Mouse (Mus musculus): ENCODE data around the gene Smim24. TPM values are rescaled to one million over a fixed set of nuclear protein-coding genes. Genes with fewer than 3 reads are reported as not detected.

Gene Smim24
- total and polyA plus RNA-seq, 2 experiments, result 1.3 to 4.1 TPM

GRCm38 (mm10) chr10:81408424-81408729 is 15.5 kb downstream of the Smim24 start:
- H3K79me2 ChIP-seq (ENCODE audit: control insufficient read depth, insufficient read depth, low read length), result peaks cover 6% of the 10 kb centered on the region; the same call in 1 of the 2 replicates
- peaks cover 47% of the 10 kb centered on the region for H3K4me1 ChIP-seq (ENCODE audit: control insufficient read depth, insufficient read depth, low read length)
- no peaks in the 10 kb centered on the region for H3K27me3 ChIP-seq (ENCODE audit: control insufficient read depth, insufficient read depth, low read length)
- H3K27ac ChIP-seq (replicated peaks; ENCODE audit: insufficient read depth, low read depth, low read length), result peak overlapping the region; percentile 11; the same call in 1 of the 2 replicates
- DNase-seq (ENCODE audit: extremely low read depth, low read depth, low spot score), result no peak
- peaks cover 19% of the 10 kb centered on the region; the same call in 1 of the 2 replicates for H3K36me3 ChIP-seq (ENCODE audit: control insufficient read depth, insufficient read depth, low read length)
- H3K4me3 ChIP-seq (ENCODE audit: insufficient read depth, low read depth, low read length), result no peak overlapping the region
- 75% methylated on average over 13 of the region's 13 CpGs for WGBS
- TF ChIP-seq POLR2A (IDR thresholded peaks at IDR 0.05; ENCODE audit: extremely low read depth, insufficient read depth, low read length), result no peak
- no peak for TF ChIP-seq CTCF (IDR thresholded peaks at IDR 0.05; ENCODE audit: low read depth, low read length)
- H3K9ac ChIP-seq (ENCODE audit: low read depth, low read length), result peak overlapping the region; percentile 3; the same call in 1 of the 2 replicates

- H3K27ac ChIP-seq (replicated peaks; ENCODE audit: insufficient read depth, low read depth, low read length), result peak overlapping the region; percentile 14; the same call in 1 of the 2 replicates
- WGBS, result 10% methylated on average over 9 of the region's 9 CpGs
- H3K27me3 ChIP-seq (ENCODE audit: control insufficient read depth, insufficient read depth, low read length), result no peaks in the 10 kb centered on the region
- peaks cover 51% of the 10 kb centered on the region for H3K4me1 ChIP-seq (ENCODE audit: control insufficient read depth, insufficient read depth, low read length)
- DNase-seq (ENCODE audit: extremely low read depth, low read depth, low spot score), result peak; percentile 86
- peaks cover 19% of the 10 kb centered on the region; the same call in 1 of the 2 replicates for H3K36me3 ChIP-seq (ENCODE audit: control insufficient read depth, insufficient read depth, low read length)
- H3K79me2 ChIP-seq (ENCODE audit: control insufficient read depth, insufficient read depth, low read length), result peaks cover 10% of the 10 kb centered on the region; the same call in 1 of the 2 replicates
- TF ChIP-seq POLR2A (IDR thresholded peaks at IDR 0.05; ENCODE audit: extremely low read depth, insufficient read depth, low read length) (no peak), CTCF (IDR thresholded peaks at IDR 0.05; ENCODE audit: low read depth, low read length) (no peak)
- H3K4me3 ChIP-seq (ENCODE audit: insufficient read depth, low read depth, low read length), result no peak overlapping the region
- H3K9ac ChIP-seq (ENCODE audit: low read depth, low read length), result no peak overlapping the region
Measured at GRCm38 (mm10) chr10:81408871-81409291, 16.0 kb downstream of the Smim24 start.

- Histone ChIP-seq H3K9ac (ENCODE audit: low read depth, low read length) (peak overlapping the region; percentile 6; the same call in 1 of the 2 replicates), H3K4me3 (ENCODE audit: insufficient read depth, low read depth, low read length) (no peak overlapping the region), H3K4me1 (ENCODE audit: control insufficient read depth, insufficient read depth, low read length) (peaks cover 53% of the 10 kb centered on the region), H3K27ac (replicated peaks; ENCODE audit: insufficient read depth, low read depth, low read length) (peak overlapping the region; percentile 14; the same call in 1 of the 2 replicates), H3K79me2 (ENCODE audit: control insufficient read depth, insufficient read depth, low read length) (peaks cover 10% of the 10 kb centered on the region; the same call in 1 of the 2 replicates), H3K36me3 (ENCODE audit: control insufficient read depth, insufficient read depth, low read length) (peaks cover 17% of the 10 kb centered on the region; the same call in 1 of the 2 replicates), H3K27me3 (ENCODE audit: control insufficient read depth, insufficient read depth, low read length) (no peaks in the 10 kb centered on the region)
- TF ChIP-seq CTCF (IDR thresholded peaks at IDR 0.05; ENCODE audit: low read depth, low read length), result no peak
- TF ChIP-seq POLR2A (IDR thresholded peaks at IDR 0.05; ENCODE audit: extremely low read depth, insufficient read depth, low read length), result no peak
- no peak for DNase-seq (ENCODE audit: extremely low read depth, low read depth, low spot score)
- WGBS, result 50% methylated on average over 8 of the region's 8 CpGs
Measured at GRCm38 (mm10) chr10:81409330-81409729, 16.5 kb downstream of the Smim24 start.

- peaks cover 62% of the 10 kb centered on the region for H3K4me1 ChIP-seq (ENCODE audit: control insufficient read depth, insufficient read depth, low read length)
- H3K27ac ChIP-seq (replicated peaks; ENCODE audit: insufficient read depth, low read depth, low read length), result peak overlapping the region; percentile 89
- peaks cover 14% of the 10 kb centered on the region; the same call in 1 of the 2 replicates for H3K36me3 ChIP-seq (ENCODE audit: control insufficient read depth, insufficient read depth, low read length)
- no peaks in the 10 kb centered on the region for H3K27me3 ChIP-seq (ENCODE audit: control insufficient read depth, insufficient read depth, low read length)
- H3K4me3 ChIP-seq (ENCODE audit: insufficient read depth, low read depth, low read length), result no peak overlapping the region
- peak; percentile 54 for DNase-seq (ENCODE audit: extremely low read depth, low read depth, low spot score)
- peaks cover 10% of the 10 kb centered on the region; the same call in 1 of the 2 replicates for H3K79me2 ChIP-seq (ENCODE audit: control insufficient read depth, insufficient read depth, low read length)
- H3K9ac ChIP-seq (ENCODE audit: low read depth, low read length), result peak overlapping the region; percentile 18; the same call in 1 of the 2 replicates
- WGBS, result 16% methylated on average over 4 of the region's 4 CpGs
- no peak for TF ChIP-seq POLR2A (IDR thresholded peaks at IDR 0.05; ENCODE audit: extremely low read depth, insufficient read depth, low read length)
- no peak for TF ChIP-seq CTCF (IDR thresholded peaks at IDR 0.05; ENCODE audit: low read depth, low read length)
Measured at GRCm38 (mm10) chr10:81410350-81410749, 17.5 kb downstream of the Smim24 start.

- WGBS, result 54% methylated on average over 9 of the region's 9 CpGs
- Histone ChIP-seq H3K4me1 (ENCODE audit: control insufficient read depth, insufficient read depth, low read length) (peaks cover 65% of the 10 kb centered on the region), H3K79me2 (ENCODE audit: control insufficient read depth, insufficient read depth, low read length) (peaks cover 17% of the 10 kb centered on the region; the same call in 1 of the 2 replicates), H3K9ac (ENCODE audit: low read depth, low read length) (no peak overlapping the region), H3K27me3 (ENCODE audit: control insufficient read depth, insufficient read depth, low read length) (no peaks in the 10 kb centered on the region), H3K4me3 (ENCODE audit: insufficient read depth, low read depth, low read length) (no peak overlapping the region), H3K27ac (replicated peaks; ENCODE audit: insufficient read depth, low read depth, low read length) (peak overlapping the region; percentile 89), H3K36me3 (ENCODE audit: control insufficient read depth, insufficient read depth, low read length) (peaks cover 10% of the 10 kb centered on the region; the same call in 1 of the 2 replicates)
- no peak for DNase-seq (ENCODE audit: extremely low read depth, low read depth, low spot score)
- TF ChIP-seq CTCF (IDR thresholded peaks at IDR 0.05; ENCODE audit: low read depth, low read length) (no peak), POLR2A (IDR thresholded peaks at IDR 0.05; ENCODE audit: extremely low read depth, insufficient read depth, low read length) (no peak)
Measured at GRCm38 (mm10) chr10:81410981-81411380, 18.1 kb downstream of the Smim24 start.
